Mouse (Mus musculus) liver, adult 2 months (tissue): ENCODE measurements around the gene Muc1.

Experiments used
- CTCF ChIP-seq: fragments of 200-500 bp; IDR thresholded peaks from 2 replicates; pipeline ENCODE4 v1.5.1; 2011; ENCODE audit warnings: low read depth, low read length, control low read depth
- POLR2A ChIP-seq: fragments of 200-500 bp; IDR thresholded peaks from 2 replicates; pipeline ENCODE4 v1.6.1; 2011; ENCODE audit warnings: low read length, control low read depth; ENCODE audit not compliant: insufficient read depth; ENCODE audit errors: extremely low read depth

DNA sequence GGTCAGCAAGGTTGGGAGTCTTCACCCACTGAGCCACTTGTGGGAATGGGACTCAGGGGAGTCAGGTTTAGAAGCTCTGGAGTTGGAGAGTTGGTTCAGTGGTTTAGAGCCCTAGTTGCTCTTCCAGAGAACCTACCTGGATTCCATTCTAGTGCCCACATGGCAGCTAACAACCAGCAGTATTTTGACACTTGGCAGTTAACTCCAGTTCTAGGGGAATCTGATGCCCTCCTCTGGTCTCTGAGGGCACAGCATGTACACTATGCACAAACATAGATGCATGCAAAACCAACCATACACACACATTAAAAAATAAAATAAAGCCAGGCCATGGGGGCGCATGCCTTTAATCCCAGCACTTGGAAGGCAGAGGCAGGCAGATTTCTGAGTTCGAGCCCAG, 35.0 kb upstream of the Muc1 start:
- TF ChIP-seq CTCF (no peak), POLR2A (no peak)
